Mouse (Mus musculus): ENCODE results near the gene Cdx2. TPM values are rescaled to one million over a fixed set of nuclear protein-coding genes. Genes with fewer than 3 reads are reported as not detected.

Cdx2 gene
- total RNA-seq (2021), result not detected
- long read RNA-seq, experiment 1, result 0 reads
- long read RNA-seq, experiment 2, result 0 reads

DNA sequence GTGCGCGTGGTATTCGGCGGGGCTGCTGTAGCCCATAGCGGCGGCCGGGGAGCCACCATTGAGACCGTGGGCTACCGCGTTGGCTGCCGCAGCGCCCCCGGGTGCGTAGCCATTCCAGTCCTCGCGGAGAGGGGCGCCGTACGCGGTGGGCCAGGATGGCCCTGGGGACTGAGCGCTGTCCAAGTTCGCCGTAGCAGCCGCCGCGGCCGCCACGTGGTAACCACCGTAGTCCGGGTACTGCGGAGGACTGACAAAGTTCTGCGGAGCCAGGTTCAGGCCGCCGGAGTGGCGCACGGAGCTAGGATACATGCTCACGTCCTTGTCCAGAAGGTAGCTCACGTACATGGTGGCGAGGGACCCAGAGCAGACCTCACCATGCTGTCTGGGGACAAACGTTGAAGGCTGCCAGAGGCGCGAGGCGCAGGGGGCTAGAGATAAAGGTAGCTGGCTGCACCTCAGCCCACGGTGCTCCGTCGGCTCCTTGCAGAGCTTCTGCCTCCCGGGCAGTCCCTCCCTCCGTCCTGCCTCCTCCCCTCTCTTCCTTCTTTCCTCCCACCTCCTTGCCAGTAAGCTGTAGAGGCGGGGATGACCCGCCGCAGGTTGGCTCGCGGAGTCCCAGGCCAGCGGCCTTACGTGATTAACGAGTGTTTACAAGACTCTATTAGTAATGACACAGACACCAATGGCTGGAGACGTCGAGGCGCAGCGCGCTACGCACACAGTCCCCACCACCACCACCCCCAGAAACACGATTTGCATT, at the start of gene Cdx2:
Gene Cdx2, minus strand, starts transcription at position 633 of the 760 bp plus-strand sequence.
- no peak for DNase-seq

DNA sequence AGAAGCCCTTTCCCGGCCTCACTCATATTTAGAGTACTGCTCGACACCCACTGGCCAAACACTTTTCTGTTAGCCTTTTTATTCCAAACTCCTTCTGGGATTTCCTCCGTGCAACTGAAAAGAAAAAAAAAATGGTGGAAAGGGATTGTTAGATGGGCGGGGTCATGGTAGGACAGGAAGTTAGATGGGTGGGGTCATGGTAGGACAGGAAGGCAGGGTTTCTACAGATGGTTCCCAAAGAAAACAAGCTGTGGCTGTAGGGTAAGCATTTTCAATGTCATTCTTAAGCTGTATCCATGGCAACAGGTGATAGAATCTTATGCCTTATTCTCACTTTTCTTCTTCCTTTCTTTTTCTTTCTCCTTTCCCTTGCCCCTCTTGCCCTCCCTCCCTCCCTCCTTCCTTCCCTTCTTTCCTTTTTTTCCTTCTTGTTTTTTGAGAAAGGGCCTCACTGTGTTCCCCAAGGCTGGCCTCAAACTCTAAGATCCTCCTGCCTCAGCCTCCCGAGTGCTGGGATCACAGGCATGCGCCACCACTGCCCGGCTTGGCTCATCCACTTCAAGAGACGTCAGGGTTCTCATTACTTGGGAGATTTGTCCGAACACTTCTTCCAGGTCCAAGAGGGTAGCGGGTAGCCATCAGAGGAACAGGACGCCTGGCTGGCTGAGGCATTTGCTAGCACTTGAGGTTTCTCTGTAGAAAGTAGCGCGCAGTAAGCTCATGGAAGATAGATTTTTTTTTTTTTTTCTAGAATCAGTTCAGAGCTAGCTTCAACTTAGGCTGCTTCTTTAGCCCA, 49.4 kb upstream of the Cdx2 start:
- no peak for DNase-seq

DNA sequence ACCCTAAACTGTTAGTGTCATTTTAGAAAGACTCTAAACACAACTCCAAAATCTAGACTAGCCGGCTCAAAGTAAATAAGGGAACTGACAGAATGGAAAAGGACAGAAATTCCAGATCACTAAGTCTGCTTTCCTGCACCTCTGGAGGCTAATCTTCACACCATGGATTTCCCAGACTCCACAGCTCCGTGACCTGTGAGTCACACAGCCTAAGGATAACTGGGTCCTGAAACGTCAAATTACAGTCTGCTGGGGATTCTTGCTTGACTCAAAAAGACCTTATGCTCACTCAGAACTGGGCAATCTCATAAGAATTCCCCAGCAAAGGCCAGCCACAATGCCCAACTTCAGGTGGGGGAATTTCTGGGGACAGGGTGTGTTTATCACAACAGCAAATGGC, 48.7 kb upstream of the Cdx2 start:
- no peak for DNase-seq

DNA sequence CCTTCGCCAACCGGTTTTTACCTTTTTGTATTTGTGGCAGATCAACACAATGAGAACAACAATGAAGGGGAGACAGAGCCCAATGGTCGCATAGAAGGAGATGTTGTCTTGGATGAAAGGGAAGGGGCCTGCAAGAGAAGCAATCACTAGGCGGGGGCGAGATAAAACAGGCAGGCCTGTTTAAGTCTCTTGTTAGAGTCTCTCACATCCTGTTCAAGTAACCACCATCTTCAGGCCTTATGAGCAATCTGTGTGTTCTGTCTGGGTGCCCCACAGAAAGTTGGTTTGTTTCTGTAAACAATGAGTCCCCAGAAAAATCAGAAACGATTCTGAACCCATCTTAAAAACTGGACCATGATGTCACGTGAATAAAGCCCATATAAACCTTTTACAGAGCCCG, 47.9 kb upstream of the Cdx2 start:
- DNase-seq, result no peak

DNA sequence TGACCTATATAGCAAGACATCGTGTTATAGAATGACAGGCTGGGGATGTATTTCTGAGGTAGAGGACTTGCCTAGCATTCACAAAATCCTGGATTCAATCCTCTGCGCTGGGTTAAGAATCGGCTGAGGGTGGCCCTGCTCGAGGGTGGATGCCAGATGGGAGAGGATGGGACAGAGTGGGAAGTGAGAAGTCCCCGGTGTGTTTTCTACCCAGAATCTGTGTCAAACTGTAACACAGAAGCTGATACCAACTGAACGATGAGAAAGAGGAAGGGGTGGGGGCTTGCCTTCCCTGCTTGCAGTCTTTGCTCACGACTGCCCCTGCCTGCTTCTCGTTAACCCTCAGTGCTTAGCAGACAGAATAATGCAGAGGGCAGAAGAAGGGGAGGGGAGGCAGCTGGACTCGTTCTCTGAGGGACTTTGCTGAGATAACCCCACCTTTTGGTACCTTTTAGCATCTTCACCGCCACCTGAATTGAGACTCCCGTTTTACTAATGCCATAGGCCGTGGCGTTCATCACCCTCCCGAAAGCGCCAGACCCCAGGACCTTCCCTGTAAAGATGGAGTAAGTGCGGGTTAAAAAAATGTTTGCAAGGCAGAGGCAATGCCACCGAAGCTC, 47.2 kb upstream of the Cdx2 start:
- DNase-seq, result no peak

DNA sequence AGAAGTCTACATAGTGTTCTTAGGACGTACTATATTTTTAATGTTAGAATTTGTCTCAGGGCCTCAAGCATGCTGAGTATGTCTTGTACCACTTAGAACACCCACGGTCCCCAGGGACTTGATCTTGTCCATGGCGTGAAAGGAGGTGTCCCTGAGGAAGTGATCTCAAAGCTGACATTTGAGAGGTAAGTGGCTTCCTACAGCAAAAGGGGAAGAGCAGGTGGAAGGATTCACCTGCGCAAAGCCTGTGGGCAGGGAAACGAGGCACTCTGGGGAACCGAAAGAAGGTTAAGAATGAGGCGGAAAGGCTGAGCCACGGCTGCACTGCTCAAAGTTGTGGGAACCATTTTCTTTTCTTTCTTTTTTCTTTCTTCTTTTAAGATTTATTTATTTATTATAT, 44.9 kb upstream of the Cdx2 start:
- no peak for DNase-seq

DNA sequence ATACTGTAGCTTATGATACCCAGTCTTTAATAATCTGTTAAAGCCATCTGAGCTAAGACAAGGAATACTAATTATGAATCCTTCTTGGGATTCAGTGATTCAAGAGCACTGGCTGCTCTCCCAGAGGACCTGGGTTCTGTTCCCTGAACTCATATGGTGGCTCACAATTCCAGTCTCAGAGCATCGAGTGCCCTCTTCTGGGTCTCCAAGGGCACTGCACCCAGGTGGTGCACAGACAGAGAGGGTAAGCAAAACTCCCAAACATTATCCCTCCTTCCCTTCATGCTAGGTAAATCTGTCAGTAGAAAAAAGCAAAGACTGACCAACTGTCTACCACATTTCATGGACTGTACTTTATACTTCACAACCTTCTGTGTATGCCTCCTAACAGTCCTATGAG, 38.9 kb upstream of the Cdx2 start:
- no peak for DNase-seq

DNA sequence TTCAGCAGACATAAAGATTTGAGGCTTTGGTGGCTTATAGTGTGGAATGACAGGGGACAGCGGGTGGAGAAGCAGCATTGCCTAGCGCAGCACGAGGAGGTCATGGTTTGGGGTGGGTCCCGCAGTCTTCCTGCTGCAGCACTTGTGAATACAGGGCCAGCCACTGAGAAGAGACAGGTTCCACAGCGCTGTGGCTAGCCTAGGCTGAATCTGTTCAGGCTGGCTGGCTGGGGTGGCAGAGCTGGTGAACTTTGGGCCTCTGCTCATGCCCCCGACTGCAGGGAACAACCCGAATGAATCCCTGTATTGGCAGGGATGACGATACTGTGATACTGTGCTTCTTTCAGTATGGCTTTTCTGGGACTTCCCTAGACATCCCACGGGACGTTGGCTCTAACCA, 36.8 kb upstream of the Cdx2 start:
- DNase-seq, result no peak

DNA sequence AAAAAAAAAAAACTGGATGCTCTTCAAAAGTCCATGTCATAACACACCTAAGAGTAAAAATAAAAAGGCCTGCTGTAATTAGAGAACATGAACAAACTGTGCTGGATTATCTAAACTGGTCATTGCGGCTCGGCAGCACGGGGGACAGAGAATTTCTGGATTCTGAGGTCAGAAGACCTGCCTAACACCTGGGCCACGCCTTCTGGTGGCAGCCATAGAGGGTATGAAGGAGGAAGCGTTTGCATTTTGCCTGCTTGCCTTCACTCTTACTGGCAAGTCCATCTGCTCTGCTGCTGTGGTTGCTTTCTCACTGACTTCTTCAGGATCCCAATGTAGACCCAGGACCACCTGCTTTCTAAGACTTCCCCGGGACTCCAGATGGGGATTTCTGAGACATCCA, 35.8 kb upstream of the Cdx2 start:
- DNase-seq, result no peak

DNA sequence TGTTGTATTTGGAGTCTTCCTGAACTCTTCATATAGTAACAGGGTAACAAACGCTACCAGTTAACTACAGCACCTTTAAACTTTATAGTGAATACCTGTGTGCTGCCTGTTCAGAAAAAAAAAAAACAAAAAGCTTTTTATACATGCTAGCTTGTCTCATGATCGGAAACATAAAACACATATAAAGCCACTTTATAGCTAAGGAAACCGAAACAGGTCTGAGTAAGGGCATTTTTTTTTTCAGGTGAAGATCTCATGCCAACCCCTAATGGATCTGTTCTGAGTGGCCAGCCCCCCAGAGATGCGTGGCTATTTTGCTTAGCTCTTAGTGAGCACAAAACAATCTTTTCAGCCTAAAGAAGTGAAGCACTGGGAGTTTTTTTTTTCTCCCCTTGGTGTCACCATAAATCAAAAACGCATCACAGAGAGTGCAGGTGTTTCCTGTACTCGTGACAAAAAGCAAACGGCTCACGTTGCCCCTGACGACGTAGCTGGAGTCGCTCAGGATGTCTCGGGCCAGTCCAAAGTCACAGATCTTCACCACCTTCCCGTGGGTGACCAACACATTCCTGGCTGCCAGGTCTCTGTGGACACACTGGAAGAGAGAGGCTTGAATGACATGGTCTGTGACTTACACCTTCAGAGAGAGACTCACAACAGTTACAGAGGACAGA, 33.8 kb upstream of the Cdx2 start:
- DNase-seq, result no peak

DNA sequence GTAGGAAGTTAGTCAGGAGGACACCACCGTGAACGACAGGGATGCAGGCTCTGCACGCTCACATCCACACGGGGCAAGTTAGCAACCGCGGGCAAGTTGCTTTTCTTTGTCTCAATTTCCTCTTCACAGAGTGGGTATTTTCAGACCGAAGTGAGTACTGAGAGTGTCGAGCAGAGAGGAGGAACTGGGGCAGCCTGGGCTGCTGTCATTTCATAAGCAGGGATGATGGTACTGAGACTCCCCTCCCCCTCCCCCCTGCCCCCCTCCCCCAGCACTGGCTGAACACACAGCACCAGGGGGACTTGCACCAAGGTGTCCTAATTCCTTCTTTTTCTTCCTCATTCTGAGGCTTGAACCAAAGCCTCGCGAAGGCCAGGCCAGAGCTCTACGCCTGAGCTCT, 32.5 kb upstream of the Cdx2 start:
- no peak for DNase-seq

DNA sequence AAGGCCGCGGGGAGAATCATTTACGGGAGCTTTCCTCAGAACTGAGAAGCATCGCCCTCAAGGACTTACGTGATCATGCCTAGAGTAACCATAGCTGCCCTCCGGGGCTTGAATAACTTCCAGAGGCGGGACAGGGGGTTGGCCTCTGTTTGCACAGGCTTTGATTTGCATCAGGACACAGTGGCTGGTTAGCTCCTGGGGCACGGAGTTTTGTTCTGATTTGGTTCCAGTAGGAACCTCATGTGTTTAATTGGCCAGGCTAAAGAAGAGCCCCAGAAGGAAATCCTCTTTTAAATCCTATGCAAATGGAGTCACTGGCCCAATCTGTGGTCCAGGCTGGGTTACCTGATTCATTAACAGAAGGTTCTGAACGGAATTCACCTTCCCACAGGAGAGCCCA, 31.9 kb upstream of the Cdx2 start:
- no peak for DNase-seq

DNA sequence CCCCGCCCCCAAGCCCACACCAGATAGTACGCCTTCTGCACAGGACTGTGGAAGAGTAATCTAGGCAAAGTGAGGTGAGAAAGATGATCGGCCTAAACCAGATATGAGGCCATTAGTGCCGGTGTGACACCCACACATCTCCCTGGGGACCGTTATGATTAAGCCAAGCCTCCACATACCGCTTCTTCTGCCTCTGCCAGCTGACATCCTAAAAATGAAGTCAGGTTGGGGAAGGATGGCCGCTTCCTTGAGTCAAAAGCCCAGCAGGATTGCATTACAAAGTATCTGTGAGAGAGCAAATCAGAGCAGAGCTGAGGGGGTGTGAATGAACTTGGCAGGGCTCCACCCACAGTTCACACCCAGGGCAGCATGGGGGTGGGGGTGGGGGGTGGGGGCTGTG, 25.6 kb upstream of the Cdx2 start:
- DNase-seq, result no peak

DNA sequence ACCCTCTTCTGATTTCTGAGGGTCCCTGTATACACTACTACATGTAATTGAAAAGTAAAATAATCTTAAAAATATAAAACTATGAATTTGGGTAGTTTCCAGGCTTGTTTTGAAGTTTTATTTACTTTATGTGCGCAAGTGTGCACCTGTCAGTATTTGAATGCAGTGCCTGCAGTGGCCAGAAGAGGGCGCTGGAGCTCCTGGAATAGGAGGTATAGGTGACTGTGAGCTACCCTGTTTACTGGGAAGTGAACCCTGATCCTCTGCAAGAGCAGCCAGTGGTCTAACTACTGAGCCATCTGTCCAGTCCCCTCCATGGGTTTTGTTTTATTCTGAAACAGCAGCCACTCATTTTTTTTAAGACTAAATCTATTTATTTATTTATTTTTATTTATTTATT, 24.5 kb upstream of the Cdx2 start:
- DNase-seq, result peak; percentile 64

DNA sequence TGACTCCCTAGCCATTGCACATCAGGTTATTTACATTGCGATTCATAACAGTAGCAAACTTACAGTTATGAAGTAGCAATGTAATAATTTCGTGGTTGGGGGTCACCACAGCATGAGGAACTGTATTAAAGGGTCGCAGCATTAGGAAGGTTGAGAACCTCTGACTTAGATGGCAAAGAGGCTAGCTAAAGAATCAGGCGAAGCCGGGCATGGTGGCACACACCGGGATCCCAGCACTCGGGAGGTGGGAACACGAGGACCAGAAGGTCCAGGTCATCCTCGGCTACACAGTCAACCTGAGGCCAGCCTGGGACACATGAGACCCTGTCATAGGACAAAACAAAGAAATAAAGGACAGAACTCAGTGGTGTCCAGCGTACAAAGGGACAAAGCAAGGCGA, 22.9 kb upstream of the Cdx2 start:
- DNase-seq, result no peak

DNA sequence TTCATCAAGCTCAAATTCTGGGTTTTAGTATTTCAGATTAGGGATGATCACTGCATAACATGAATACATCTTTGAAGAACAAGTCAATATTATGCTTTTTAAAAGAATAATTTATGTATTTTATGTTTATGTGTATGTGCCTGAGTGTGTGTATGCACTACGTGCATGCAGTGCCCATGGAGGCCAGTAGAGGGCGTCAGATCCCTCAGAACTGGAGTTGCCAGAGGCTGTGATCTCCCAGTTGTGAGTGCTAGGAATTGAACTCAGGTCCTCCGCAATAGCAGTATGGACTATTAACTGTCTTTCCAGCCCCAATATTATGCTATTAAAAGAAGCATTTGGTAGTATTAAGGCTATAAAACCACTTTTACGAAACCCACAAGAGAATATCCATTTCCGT, 20.6 kb upstream of the Cdx2 start:
- no peak for DNase-seq

DNA sequence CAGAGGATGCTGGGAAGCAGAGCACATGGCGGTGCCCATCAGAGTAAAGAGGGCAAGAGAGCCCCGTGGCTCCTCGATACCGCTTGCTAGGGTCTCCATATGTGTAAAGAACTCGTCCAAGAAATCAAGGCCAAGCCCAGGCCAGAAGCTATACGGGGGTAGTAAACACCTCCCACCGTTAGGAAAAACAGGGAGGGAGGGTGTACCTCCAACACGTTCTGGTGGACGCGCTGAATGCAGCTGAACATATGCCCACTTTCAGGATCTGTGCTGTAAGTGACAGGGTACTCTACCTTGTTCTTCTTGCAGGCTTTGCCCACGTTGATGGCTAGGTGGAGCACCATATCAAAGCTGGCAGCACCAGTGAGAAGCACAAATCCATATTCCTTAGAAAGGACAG, 18.9 kb upstream of the Cdx2 start:
- DNase-seq, result no peak

DNA sequence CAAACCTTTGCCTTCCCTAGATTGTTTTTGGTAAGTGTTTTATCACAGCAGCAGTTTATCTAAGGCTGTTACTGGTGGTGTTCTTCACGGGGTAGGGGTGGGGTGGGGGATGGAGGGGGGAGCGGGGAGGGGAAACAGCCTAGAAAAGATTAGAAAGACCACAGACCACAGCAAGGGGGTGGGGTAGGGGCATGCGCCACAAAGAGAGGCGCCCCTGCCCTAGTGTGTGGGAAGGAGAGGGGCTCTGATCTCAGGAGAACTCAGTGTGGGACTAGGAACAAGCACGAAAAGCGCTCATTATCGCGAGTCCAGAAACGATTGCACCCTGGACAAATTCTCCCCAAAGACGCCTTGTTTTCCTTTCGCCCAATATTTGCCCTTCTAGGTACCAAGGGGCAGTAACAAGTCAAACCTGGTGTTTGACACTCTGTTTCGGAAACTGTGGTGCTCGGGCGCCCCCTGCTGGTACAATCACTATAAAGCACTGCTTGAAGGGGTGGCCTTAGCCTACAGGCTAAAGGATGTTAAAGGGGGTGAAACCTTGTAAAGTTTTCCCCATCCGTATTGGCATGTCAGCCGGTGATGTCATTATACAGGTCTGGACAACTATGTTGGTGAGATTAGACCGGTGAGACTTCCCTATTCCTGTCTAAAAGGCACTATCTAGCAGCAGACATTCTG, 16.3 kb upstream of the Cdx2 start:
- peak; percentile 87 for DNase-seq

DNA sequence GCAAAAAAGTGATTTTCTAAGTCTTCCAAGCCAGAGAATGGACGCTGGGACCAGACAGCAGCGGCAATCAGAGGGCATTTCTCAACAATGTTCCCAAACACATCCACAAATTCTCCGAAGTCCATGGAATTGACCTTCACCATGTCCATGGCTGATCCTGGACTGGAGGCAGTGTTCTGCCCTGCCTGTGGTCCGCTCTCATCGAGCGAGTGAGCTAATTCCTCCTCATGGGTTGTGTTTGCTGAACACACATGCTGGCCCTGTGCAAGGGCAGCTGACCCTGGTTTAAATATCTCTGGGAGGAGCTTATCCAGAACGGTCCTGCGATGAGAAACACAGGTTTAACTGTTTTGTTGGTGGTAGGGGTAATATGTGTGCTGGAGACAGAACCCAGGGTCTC, 15.1 kb upstream of the Cdx2 start, which contains the start of gene Urad:
Gene Urad, minus strand, starts transcription at position 258 of the 400 bp plus-strand sequence.
- no peak for DNase-seq

DNA sequence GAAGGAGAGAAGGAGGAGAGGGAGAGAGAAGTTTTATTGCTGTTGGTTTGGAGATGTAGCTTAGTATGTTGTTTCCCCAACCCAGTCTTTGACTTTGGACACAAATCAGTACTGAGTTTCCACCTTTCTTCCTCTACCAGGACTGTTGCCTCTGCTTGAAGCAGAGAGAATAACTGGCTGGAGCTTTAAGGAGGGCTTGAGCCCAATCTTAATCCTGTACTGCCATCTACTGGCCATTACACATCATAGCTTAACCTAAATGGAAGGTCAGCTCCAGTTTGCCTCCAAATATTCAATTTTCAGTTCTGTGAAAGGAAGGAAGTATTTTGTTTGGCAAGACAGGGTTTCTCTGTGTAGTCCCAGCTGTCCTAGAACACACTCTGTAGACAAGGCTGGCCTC, 12.6 kb upstream of the Cdx2 start:
- peak; percentile 26 for DNase-seq

DNA sequence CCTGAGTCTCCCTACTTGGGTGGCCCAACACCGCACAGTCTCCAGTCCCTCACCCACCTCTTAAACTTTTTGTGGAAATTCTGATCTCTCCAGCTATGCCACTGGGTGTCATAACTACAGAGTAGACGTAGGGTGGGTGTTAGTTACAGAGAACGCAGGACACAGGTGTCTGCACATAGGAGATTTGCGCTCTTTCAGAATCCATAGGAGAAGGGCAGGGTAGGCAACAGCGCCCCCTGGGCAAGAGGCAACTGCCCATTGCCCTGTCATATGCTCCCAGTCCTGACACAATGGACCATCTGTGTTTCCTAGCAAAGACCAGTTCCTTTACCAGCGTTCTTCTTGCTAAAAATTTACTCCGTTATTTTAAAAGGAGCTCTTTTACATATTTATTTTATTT, 10.9 kb upstream of the Cdx2 start:
- DNase-seq, result no peak

DNA sequence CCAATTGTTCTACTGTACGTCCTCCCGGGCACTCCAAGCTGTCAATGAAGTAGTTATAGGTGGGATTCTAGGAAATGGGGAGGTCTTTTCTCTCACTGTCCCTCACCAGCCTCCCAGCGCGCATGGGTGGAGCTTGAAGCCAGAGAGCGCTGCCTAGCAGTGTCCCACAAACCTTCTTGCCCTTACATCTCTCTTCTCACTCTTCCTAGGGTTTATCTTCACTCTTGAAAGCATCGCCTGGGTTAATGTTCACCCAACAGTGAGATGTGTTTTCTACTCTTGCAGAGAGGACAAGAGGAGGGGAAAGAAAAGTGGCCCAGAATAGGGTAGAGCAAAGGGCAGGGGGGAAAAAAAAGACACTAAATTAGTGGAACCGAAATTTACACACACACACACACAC, 10.3 kb upstream of the Cdx2 start:
- DNase-seq, result no peak
